Mouse (Mus musculus): ENCODE data around the gene Sbno1. TPM values are rescaled to one million over a fixed set of nuclear protein-coding genes. Genes with fewer than 3 reads are reported as not detected.

Gene Sbno1
- total RNA-seq (2014; rRNA removed) (30.4 and 35.9 TPM in 2 replicates), polyA plus RNA-seq (2015; fragmentation: Nextera tagmentation; extraction: Ambion mirVana) (71.0 and 73.6 TPM in 2 replicates)

DNA sequence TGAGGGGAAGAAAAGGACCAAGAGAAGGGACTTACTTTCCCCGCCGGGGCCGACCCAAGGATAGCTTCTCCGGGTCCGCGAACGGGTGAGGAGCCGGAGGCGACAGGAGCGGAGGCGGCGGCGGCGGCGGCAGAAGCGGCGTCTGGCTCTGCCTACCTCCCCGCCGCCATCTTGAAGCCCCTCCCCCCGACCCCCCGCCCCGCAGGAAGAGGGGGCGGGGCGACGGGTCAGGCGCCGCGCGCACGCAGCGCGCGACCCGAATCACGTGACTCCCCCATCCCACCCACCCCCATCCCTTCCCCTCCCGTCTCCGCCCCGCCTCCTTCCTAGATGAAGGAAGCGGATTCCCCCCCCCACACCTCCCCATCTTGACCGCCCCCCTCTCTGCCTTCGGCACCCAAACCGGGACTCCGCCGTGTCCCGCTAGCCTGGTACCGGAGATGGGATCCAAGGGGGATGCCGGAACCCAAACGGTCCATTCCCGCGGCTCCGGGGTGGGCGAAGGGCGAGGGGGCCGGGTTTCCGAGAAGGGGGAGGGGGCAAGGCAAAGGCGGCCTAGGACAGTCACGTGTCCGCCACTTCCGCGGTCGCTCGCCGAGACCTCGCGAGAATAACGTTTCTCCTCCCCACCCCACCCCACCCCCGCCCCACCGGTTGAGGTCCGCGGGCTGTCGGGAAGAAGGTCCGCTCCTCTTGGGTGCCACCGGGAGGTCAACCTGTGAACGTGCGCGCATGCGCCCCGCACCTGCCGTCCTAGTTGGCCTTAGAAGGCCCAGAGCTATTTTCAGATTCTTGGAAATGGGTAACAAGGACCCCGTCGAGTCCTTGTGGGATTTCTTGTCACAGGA, at the start of gene Sbno1:
Sbno1 (minus strand) TSS at position 590 of the 848 bp plus-strand sequence.
- Histone ChIP-seq H3K4me2 (ENCODE audit: low read depth, low read length) (peak within 1 kb of the TSS; percentile 83), H3K9ac (replicated peaks; ENCODE audit: low read length) (peak within 1 kb of the TSS; percentile 91), H3K4me3 (ENCODE audit: low read length) (peak within 1 kb of the TSS; percentile 97), H3K4me1 (ENCODE audit: insufficient read depth, low read length) (no peaks in the 10 kb centered on the region), H3K27ac (peak within 1 kb of the TSS; percentile 93), H3K9me3 (ENCODE audit: low read length) (no peaks in the 10 kb centered on the region), H3K27me3 (ENCODE audit: insufficient read depth, low read length) (no peaks in the 10 kb centered on the region), H3K36me3 (ENCODE audit: insufficient read depth, low read length) (no peaks in the 10 kb centered on the region)
- peak; percentile 37; the same call in 1 of the 2 replicates for TF ChIP-seq CTCF (IDR thresholded peaks at IDR 0.05; ENCODE audit: low read depth)
- DNase-seq (ENCODE audit: low spot score), result peak; percentile 97
- peak; percentile 97 for ATAC-seq
- under 1% methylated on average over 39 of the region's 81 CpGs for WGBS

DNA sequence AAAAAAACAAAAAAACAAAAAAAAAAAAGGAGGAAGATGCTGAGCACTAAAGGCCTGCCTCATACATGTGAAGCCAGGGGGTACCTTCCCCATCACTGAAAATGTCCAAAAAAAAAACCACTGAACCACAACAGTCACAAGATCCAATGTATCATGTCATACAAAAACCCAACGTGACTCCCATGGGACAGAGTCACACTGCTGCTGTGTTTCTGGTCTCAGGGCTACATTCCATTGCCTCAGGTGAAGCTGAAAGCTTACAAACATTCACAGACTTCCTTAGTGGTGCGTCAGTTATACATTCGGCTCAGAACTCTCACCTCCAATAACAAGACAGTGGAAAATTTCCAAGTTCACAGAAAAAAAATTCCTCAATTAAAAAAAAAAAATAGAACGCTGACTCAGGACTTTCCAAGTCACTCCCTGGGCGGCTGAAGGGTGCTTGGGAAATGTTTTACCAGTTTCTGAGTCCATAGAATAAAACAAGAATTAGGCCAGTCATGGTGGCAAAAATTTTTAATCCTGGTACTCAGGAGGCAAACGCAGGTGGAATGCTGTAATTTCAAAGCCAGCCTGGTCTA, 44.9 kb upstream of the Sbno1 start:
- Histone ChIP-seq H3K9ac (replicated peaks; ENCODE audit: low read length) (no peak overlapping the region), H3K4me1 (ENCODE audit: insufficient read depth, low read length) (no peaks in the 10 kb centered on the region), H3K4me2 (ENCODE audit: low read depth, low read length) (no peak overlapping the region), H3K27ac (no peak overlapping the region), H3K4me3 (ENCODE audit: low read length) (no peak overlapping the region), H3K36me3 (ENCODE audit: insufficient read depth, low read length) (peaks cover 19% of the 10 kb centered on the region; the same call in 1 of the 2 replicates), H3K27me3 (ENCODE audit: insufficient read depth, low read length) (no peaks in the 10 kb centered on the region), H3K9me3 (ENCODE audit: low read length) (no peaks in the 10 kb centered on the region)
- no peak for TF ChIP-seq CTCF (IDR thresholded peaks at IDR 0.05; ENCODE audit: low read depth)
- WGBS, result 83% methylated on average over 6 of the region's 6 CpGs
- no peak for DNase-seq (ENCODE audit: low spot score)
- ATAC-seq, result no peak

- no peak for TF ChIP-seq CTCF (IDR thresholded peaks at IDR 0.05; ENCODE audit: low read depth)
- 92% methylated on average over 6 of the region's 6 CpGs for WGBS
Measured at GRCm38 (mm10) chr5:124469486-124469885, 43.7 kb upstream of the Sbno1 start.

DNA sequence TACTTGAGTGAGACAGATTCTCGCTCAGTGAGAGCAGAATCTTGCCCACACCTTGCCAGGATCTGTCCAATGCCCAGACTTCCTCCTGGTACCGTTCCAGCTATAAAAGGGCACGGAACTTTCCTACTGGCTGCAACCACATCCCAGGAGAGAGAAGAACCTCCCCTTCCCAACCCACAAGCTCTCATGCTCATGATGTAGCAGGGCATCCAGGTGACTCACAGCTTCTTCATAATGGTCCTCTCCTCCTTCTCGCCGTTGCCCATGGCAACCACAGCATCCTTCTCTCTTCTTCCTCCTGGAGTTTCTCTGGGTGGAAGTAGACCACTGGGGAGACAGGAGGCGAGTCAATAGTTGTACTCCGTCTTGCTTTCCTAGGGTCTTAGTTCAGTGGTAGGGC, 42.6 kb upstream of the Sbno1 start:
- ATAC-seq (no peak), DNase-seq (ENCODE audit: low spot score) (no peak)
- WGBS, result 89% methylated on average over 7 of the region's 7 CpGs
- H3K4me1 ChIP-seq (ENCODE audit: insufficient read depth, low read length), result no peaks in the 10 kb centered on the region
- H3K9ac ChIP-seq (replicated peaks; ENCODE audit: low read length), result no peak overlapping the region
- H3K36me3 ChIP-seq (ENCODE audit: insufficient read depth, low read length), result peaks cover 26% of the 10 kb centered on the region
- H3K27me3 ChIP-seq (ENCODE audit: insufficient read depth, low read length), result no peaks in the 10 kb centered on the region
- H3K4me2 ChIP-seq (ENCODE audit: low read depth, low read length), result no peak overlapping the region
- H3K4me3 ChIP-seq (ENCODE audit: low read length), result no peak overlapping the region
- H3K27ac ChIP-seq, result no peak overlapping the region
- no peak for TF ChIP-seq CTCF (IDR thresholded peaks at IDR 0.05; ENCODE audit: low read depth)
- H3K9me3 ChIP-seq (ENCODE audit: low read length), result no peaks in the 10 kb centered on the region

More at GRCm38 (mm10) chr5:124469486-124469885, 43.7 kb upstream of the Sbno1 start:
- no peak overlapping the region for H3K27ac ChIP-seq
- H3K36me3 ChIP-seq (ENCODE audit: insufficient read depth, low read length), result peaks cover 23% of the 10 kb centered on the region; the same call in 1 of the 2 replicates
- H3K27me3 ChIP-seq (ENCODE audit: insufficient read depth, low read length), result no peaks in the 10 kb centered on the region
- no peaks in the 10 kb centered on the region for H3K4me1 ChIP-seq (ENCODE audit: insufficient read depth, low read length)
- H3K9ac ChIP-seq (replicated peaks; ENCODE audit: low read length), result no peak overlapping the region
- no peak overlapping the region for H3K4me2 ChIP-seq (ENCODE audit: low read depth, low read length)
- H3K4me3 ChIP-seq (ENCODE audit: low read length), result no peak overlapping the region
- no peak for ATAC-seq
- DNase-seq (ENCODE audit: low spot score), result no peak
- H3K9me3 ChIP-seq (ENCODE audit: low read length), result no peaks in the 10 kb centered on the region

DNA sequence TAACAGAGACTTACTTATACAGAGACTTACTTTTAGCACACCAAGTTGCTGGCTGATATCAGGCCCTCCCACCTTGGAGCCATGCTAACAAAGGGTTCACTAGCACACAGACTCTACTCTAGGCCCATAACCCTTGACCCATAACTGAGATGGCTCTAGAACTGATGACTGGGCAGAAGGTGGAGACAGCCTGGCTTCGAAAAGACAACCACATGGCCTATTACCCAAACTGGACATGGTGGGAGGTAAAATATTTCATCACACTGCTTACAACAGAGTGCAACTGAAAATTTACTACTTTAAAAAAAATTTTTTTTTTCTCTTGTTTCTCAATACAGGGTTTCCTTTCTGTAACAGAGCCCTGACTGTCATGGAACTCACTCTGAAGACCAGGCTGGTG, 42.0 kb upstream of the Sbno1 start:
- Histone ChIP-seq H3K27ac (no peak overlapping the region), H3K4me1 (ENCODE audit: insufficient read depth, low read length) (no peaks in the 10 kb centered on the region), H3K9ac (replicated peaks; ENCODE audit: low read length) (no peak overlapping the region), H3K36me3 (ENCODE audit: insufficient read depth, low read length) (peaks cover 29% of the 10 kb centered on the region), H3K4me3 (ENCODE audit: low read length) (no peak overlapping the region), H3K27me3 (ENCODE audit: insufficient read depth, low read length) (no peaks in the 10 kb centered on the region), H3K4me2 (ENCODE audit: low read depth, low read length) (no peak overlapping the region), H3K9me3 (ENCODE audit: low read length) (no peaks in the 10 kb centered on the region)
- DNase-seq (ENCODE audit: low spot score), result no peak
- 89% methylated on average over 1 of the region's 1 CpGs for WGBS
- no peak for TF ChIP-seq CTCF (IDR thresholded peaks at IDR 0.05; ENCODE audit: low read depth)
- no peak for ATAC-seq

DNA sequence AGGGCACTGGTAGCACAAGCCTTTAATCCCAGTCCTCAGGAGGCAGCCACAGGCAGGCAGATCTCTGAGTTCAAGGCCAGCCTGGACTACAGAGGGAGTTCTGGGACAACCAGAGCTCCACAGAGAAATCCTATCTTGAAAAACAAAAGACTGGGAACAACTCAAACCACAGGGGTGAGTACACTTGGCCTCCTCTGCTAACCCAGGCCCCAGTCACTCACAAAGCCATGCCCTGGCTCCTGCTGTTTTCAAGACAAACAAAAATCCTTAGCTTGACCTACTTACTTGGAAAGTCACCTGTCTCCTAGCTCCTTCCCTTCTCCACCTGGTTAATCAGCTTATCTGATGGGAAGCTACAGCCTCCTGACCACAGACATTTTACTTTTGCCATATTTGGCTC, 39.1 kb upstream of the Sbno1 start:
- Histone ChIP-seq H3K4me2 (ENCODE audit: low read depth, low read length) (no peak overlapping the region), H3K9ac (replicated peaks; ENCODE audit: low read length) (no peak overlapping the region), H3K27me3 (ENCODE audit: insufficient read depth, low read length) (no peaks in the 10 kb centered on the region), H3K27ac (no peak overlapping the region), H3K4me3 (ENCODE audit: low read length) (no peak overlapping the region), H3K4me1 (ENCODE audit: insufficient read depth, low read length) (no peaks in the 10 kb centered on the region), H3K9me3 (ENCODE audit: low read length) (no peaks in the 10 kb centered on the region), H3K36me3 (ENCODE audit: insufficient read depth, low read length) (peaks cover 38% of the 10 kb centered on the region)
- DNase-seq (ENCODE audit: low spot score) (no peak), ATAC-seq (no peak)
- no peak for TF ChIP-seq CTCF (IDR thresholded peaks at IDR 0.05; ENCODE audit: low read depth)
